Mouse (Mus musculus) gastrocnemius, postnatal 36 days (tissue): Measurements from ENCODE around the gene Senp2. TPM values are rescaled to one million over a fixed set of nuclear protein-coding genes. Genes with fewer than 3 reads are reported as not detected.
A peak's percentile ranks its signal among the peaks of the same experiment; 100 is the strongest.
"Not testable (repeated sequence)": the region's sequence is repeated elsewhere in the genome, so short reads cannot be mapped to it uniquely, and the experiment has no call there.

Experiments used
- DNase-seq, 2 experiments: peaks; one replicate each; pipeline ENCODE4 v3.0.0; 2022
- intact Hi-C: fragments of 180-260 bp; cut with DNase I; formaldehyde crosslinking; loops from one replicate; pipeline ENCODE4 v1.15.1; 2025
- long read RNA-seq, 2 experiments: library from polyadenylated mRNA; stranded (forward); transcript quantifications; one replicate each; pipeline ENCODE4 v2.0.0; 2021
- total RNA-seq, 2 experiments: library from RNA; stranded (reverse); gene quantifications; 2 replicates each; pipeline ENCODE4 v1.2.3; 2021

The Senp2 gene
- total RNA-seq: 10 to 100 TPM; 25.3 to 27.4 TPM
- long read RNA-seq, experiment 1, full-length matches to known transcripts: 7 of 14 reads
- long read RNA-seq, experiment 1, partial matches to known transcripts: 3 of 14 reads
- long read RNA-seq, experiment 1, other reads (novel, unspliced or antisense): 4 of 14 reads
- long read RNA-seq, experiment 2, full-length matches to known transcripts: 7 of 18 reads
- long read RNA-seq, experiment 2, partial matches to known transcripts: 3 of 18 reads
- long read RNA-seq, experiment 2, other reads (novel, unspliced or antisense): 8 of 18 reads

- peak; percentile 99 to 100 for DNase-seq
- intact Hi-C loops: loop anchor here (5.0 kb wide), 1 partner anchor 62 kb away; the partner anchor contains the start of gene Tmem41a
These were observed at the start of gene Senp2 for GRCm38 (mm10) chr16:22009099-22009584. Senp2 (plus strand) TSS chr16:22009484.

GRCm38 (mm10) chr16:21965576-21965975, 43.7 kb upstream of the Senp2 start:
- intact Hi-C loops: no loop called here
- DNase-seq: no peak

GRCm38 (mm10) chr16:21969874-21970273, 39.4 kb upstream of the Senp2 start:
- DNase-seq: no peak
- intact Hi-C loops: no loop called here

GRCm38 (mm10) chr16:21970536-21970935, 38.7 kb upstream of the Senp2 start:
- intact Hi-C loops: no loop called here
- no peak for DNase-seq

- intact Hi-C loops: no loop called here
- no peak for DNase-seq
These were observed 37.8 kb upstream of the Senp2 start for GRCm38 (mm10) chr16:21971446-21971845.

- intact Hi-C loops: no loop called here
- no peak for DNase-seq
These were observed 33.1 kb upstream of the Senp2 start for GRCm38 (mm10) chr16:21976203-21976602.

- intact Hi-C loops: no loop called here
- no peak for DNase-seq
These were observed 31.9 kb upstream of the Senp2 start for GRCm38 (mm10) chr16:21977347-21977746.

GRCm38 (mm10) chr16:21983146-21983545, 26.1 kb upstream of the Senp2 start:
- intact Hi-C loops: no loop called here
- DNase-seq: no peak

- intact Hi-C loops: no loop called here
- no peak for DNase-seq
These were observed 25.7 kb upstream of the Senp2 start for GRCm38 (mm10) chr16:21983581-21983980.

- DNase-seq: no peak
- intact Hi-C loops: no loop called here
These were observed 25.2 kb upstream of the Senp2 start for GRCm38 (mm10) chr16:21984091-21984490.

GRCm38 (mm10) chr16:21986191-21986590, 23.1 kb upstream of the Senp2 start:
- intact Hi-C loops: no loop called here

GRCm38 (mm10) chr16:21987956-21988355, 21.3 kb upstream of the Senp2 start:
- intact Hi-C loops: no loop called here
- DNase-seq: no peak

More at GRCm38 (mm10) chr16:21986191-21986590, 23.1 kb upstream of the Senp2 start:
- DNase-seq: no peak

GRCm38 (mm10) chr16:21990893-21991292, 18.4 kb upstream of the Senp2 start:
- DNase-seq, intact Hi-C loops: not testable (repeated sequence)

GRCm38 (mm10) chr16:21991774-21992173, 17.5 kb upstream of the Senp2 start:
- no peak for DNase-seq
- intact Hi-C loops: no loop called here

GRCm38 (mm10) chr16:21995304-21995703, 14.0 kb upstream of the Senp2 start, which contains the start of gene Liph:
Liph (minus strand) TSS chr16:21995663.
- no peak for DNase-seq
- intact Hi-C loops: no loop called here

GRCm38 (mm10) chr16:21996402-21996801, 12.9 kb upstream of the Senp2 start:
- intact Hi-C loops: no loop called here
- no peak for DNase-seq

- intact Hi-C loops: no loop called here
- DNase-seq: no peak
These were observed 12.2 kb upstream of the Senp2 start for GRCm38 (mm10) chr16:21996881-21997641.

- intact Hi-C loops: no loop called here
- no peak for DNase-seq
These were observed 11.2 kb upstream of the Senp2 start for GRCm38 (mm10) chr16:21998061-21998460.

GRCm38 (mm10) chr16:21999941-22000690, 9.2 kb upstream of the Senp2 start:
- no peak for DNase-seq
- intact Hi-C loops: no loop called here

- no peak for DNase-seq
- intact Hi-C loops: no loop called here
These were observed 8.1 kb upstream of the Senp2 start for GRCm38 (mm10) chr16:22001172-22001571.

- no peak for DNase-seq
- intact Hi-C loops: no loop called here
These were observed 7.7 kb upstream of the Senp2 start for GRCm38 (mm10) chr16:22001606-22002005.
